Mouse (Mus musculus) megakaryocyte progenitor cell, adult 5-6 weeks (primary cell): ENCODE measurements around the gene Tuba1b. TPM values are rescaled to one million over a fixed set of nuclear protein-coding genes. Genes with fewer than 3 reads are reported as not detected.

Experiments
- ATAC-seq: replicated peaks from 2 replicates; pipeline ENCODE4 v1.8.0; 2016; ENCODE audit warnings: mild to moderate bottlenecking, moderate TSS enrichment, inconsistent platforms; ENCODE audit not compliant: poor library complexity
- total RNA-seq, 2 experiments: library from RNA; stranded (forward) in 1 of 2; stranded (reverse) in 1 of 2; fragments of 157-497, 149-512 nt in 1 of 2; fragments of 200-1000 nt in 1 of 2; gene quantifications; 2 replicates each; pipeline versions ENCODE4 v1.2.3 to v1.2.4; 2015 to 2017

Tuba1b gene
- total RNA-seq, 2 experiments from 2014 or later, result 827 to 2,962 TPM

- no peak for ATAC-seq
Measured at GRCm38 (mm10) chr15:98893036-98893435, 41.3 kb downstream of the Tuba1b start.

- peak; percentile 96 for ATAC-seq
Measured at GRCm38 (mm10) chr15:98891907-98892606, 42.3 kb downstream of the Tuba1b start.

GRCm38 (mm10) chr15:98891198-98891742, 43.1 kb downstream of the Tuba1b start:
- no peak for ATAC-seq

DNA sequence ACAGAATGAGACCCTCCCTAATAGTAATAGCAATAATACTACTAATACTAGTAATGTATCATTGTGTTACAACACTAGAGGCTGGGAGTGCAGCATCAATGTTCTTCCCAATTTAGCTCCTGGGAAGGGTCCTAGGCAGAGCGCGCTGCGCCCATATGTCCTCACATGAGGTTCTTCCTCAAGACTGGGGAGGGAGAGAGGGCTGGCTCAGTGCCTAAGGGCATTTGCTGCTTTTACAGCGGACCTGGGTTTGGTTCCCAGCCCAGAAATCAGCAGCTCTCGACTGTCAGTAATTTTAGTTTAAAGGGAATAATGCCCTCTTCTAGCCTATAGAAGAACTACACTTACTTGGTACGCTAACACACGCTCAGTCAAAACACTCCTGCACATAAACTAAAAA, 46.8 kb downstream of the Tuba1b start:
- ATAC-seq, result no peak

GRCm38 (mm10) chr15:98886667-98887387, 47.5 kb downstream of the Tuba1b start:
- no peak for ATAC-seq

DNA sequence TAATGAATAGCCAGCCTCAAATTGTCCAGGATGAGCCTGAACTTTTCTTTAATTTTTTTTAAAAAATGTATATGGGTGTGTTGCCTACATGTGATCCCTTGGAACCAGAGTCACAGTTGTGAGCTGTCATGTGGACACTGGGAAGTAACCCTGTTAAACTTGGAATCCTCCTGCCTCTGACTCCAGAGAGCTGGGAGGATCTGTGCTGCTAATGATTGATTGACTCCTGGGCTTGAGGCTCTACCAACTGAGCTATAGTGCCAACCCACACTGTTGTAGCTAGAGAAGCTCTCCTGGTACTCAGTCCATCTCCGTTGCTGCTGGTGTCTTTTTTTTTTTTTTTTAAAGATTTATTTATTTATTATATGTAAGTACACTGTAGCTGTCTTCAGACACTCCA, 50.3 kb downstream of the Tuba1b start:
- ATAC-seq, result no peak

DNA sequence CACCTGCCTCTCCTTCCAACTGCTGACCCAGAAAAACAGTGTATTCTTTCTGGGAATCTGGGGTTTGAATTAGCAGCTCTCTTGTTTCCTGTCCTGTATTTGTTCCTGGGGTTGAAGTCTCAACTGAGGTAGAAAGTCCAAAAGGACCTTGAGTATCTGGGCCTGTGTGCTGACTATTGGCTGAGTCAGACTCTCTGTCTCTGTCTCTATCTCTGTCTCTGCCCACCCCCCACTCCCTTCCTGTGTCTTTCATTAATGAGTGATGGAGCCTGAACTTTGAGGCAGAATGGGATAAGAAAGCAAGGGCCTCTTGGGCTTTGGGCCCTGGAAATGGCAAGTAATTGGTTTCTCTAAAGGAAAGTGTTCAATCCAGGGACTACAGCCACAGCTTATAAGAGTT, 50.7 kb downstream of the Tuba1b start:
- no peak for ATAC-seq

- no peak for ATAC-seq
Measured at GRCm38 (mm10) chr15:98881656-98882008, 52.7 kb downstream of the Tuba1b start.

Other genes with a start within 250 kb of the Tuba1b start
- gene Ccdc65, start 226.4 kb downstream of the Tuba1b start, total RNA-seq (2015), result not detected in 2 replicates
- gene Ccdc65, start 226.4 kb downstream of the Tuba1b start, total RNA-seq (2017), result not detected in 2 replicates
- gene Fkbp11, start 206.4 kb downstream of the Tuba1b start, total RNA-seq (2015), result 45.2 and 50.0 TPM in 2 replicates
- gene Fkbp11, start 206.4 kb downstream of the Tuba1b start, total RNA-seq (2017), result 35.5 and 62.3 TPM in 2 replicates
- 32.3 and 35.2 TPM in 2 replicates for gene Arf3, start 171.4 kb downstream of the Tuba1b start, total RNA-seq (2015)
- 32.2 and 36.9 TPM in 2 replicates for gene Arf3, start 171.4 kb downstream of the Tuba1b start, total RNA-seq (2017)
- gene Wnt10b, start 156.4 kb downstream of the Tuba1b start, total RNA-seq (2015), result 0.22 TPM in 1 of 2 replicates, not detected in the other
- 0.54 TPM in 1 of 2 replicates, not detected in the other for gene Wnt10b, start 156.4 kb downstream of the Tuba1b start, total RNA-seq (2017)
- not detected in 2 replicates for gene Wnt1, start 144.7 kb downstream of the Tuba1b start, total RNA-seq (2015)
- not detected in 2 replicates for gene Wnt1, start 144.7 kb downstream of the Tuba1b start, total RNA-seq (2017)
- not detected in 2 replicates for gene Ddn, start 125.1 kb downstream of the Tuba1b start, total RNA-seq (2015)
- under 0.01 and 0.10 TPM in 2 replicates for gene Ddn, start 125.1 kb downstream of the Tuba1b start, total RNA-seq (2017)
- gene Prkag1, start 103.0 kb downstream of the Tuba1b start, total RNA-seq (2015), result 38.4 and 50.6 TPM in 2 replicates
- gene Prkag1, start 103.0 kb downstream of the Tuba1b start, total RNA-seq (2017), result 97.3 and 105 TPM in 2 replicates
- gene Kmt2d, start 63.4 kb downstream of the Tuba1b start, total RNA-seq (2015), result 38.5 and 43.3 TPM in 2 replicates
- gene Kmt2d, start 63.4 kb downstream of the Tuba1b start, total RNA-seq (2017), result 18.6 and 29.0 TPM in 2 replicates
- 10.7 and 17.8 TPM in 2 replicates for gene Rhebl1, start 40.0 kb downstream of the Tuba1b start, total RNA-seq (2015)
- gene Rhebl1, start 40.0 kb downstream of the Tuba1b start, total RNA-seq (2017), result 5.4 and 7.9 TPM in 2 replicates
- gene Dhh, start 36.0 kb downstream of the Tuba1b start, total RNA-seq (2015), result not detected in 2 replicates
- gene Dhh, start 36.0 kb downstream of the Tuba1b start, total RNA-seq (2017), result not detected in 2 replicates
- gene Lmbr1l, start 16.3 kb downstream of the Tuba1b start, total RNA-seq (2015), result 5.2 and 5.6 TPM in 2 replicates
- 3.8 and 9.4 TPM in 2 replicates for gene Lmbr1l, start 16.3 kb downstream of the Tuba1b start, total RNA-seq (2017)
- 0.69 and 1.1 TPM in 2 replicates for gene Gm49450, start 19.0 kb upstream of the Tuba1b start, total RNA-seq (2015)
- not detected in 2 replicates for gene Gm49450, start 19.0 kb upstream of the Tuba1b start, total RNA-seq (2017)
- 30.3 and 33.5 TPM in 2 replicates for gene Tuba1a, start 19.1 kb upstream of the Tuba1b start, total RNA-seq (2015)
- 15.3 and 22.2 TPM in 2 replicates for gene Tuba1a, start 19.1 kb upstream of the Tuba1b start, total RNA-seq (2017)
- gene Tuba1c, start 95.3 kb upstream of the Tuba1b start, total RNA-seq (2015), result 187 and 190 TPM in 2 replicates
- 79.3 and 105 TPM in 2 replicates for gene Tuba1c, start 95.3 kb upstream of the Tuba1b start, total RNA-seq (2017)
- gene Prph, start 120.6 kb upstream of the Tuba1b start, total RNA-seq (2015), result 0.07 TPM in 1 of 2 replicates, not detected in the other
- not detected in 2 replicates for gene Prph, start 120.6 kb upstream of the Tuba1b start, total RNA-seq (2017)
- 28.0 and 30.5 TPM in 2 replicates for gene Troap, start 140.0 kb upstream of the Tuba1b start, total RNA-seq (2015)
- gene Troap, start 140.0 kb upstream of the Tuba1b start, total RNA-seq (2017), result 19.8 and 25.7 TPM in 2 replicates
- gene C1ql4, start 153.3 kb upstream of the Tuba1b start, total RNA-seq (2015), result not detected in 2 replicates
- not detected in 2 replicates for gene C1ql4, start 153.3 kb upstream of the Tuba1b start, total RNA-seq (2017)
- gene Dnajc22, start 158.6 kb upstream of the Tuba1b start, total RNA-seq (2015), result not detected in 2 replicates
- not detected in 2 replicates for gene Dnajc22, start 158.6 kb upstream of the Tuba1b start, total RNA-seq (2017)
- 0.27 TPM in 1 of 2 replicates, not detected in the other for gene Spats2, start 191.4 kb upstream of the Tuba1b start, total RNA-seq (2015)
- 0.25 and 0.44 TPM in 2 replicates for gene Spats2, start 191.4 kb upstream of the Tuba1b start, total RNA-seq (2017)